Mouse (Mus musculus) liver, embryonic 14.5 days (tissue): ENCODE measurements at regions not wholly inside any gene's neighbourhood (a gene's known extent, or its start where the extent isn't known, plus 50 kb on each side); places are given as distances from the start of the nearest gene placed in this dataset.

Experiments
- ATAC-seq: fragments of 200-750 bp; cut with Nextera tagmentation; 2 replicates; pipeline ENCODE4 v1.8.0; 2017; ENCODE audit warnings: moderate number of reproducible peaks, mild to moderate bottlenecking, moderate library complexity; ENCODE audit not compliant: insufficient read depth
- DNase-seq, 3 experiments: peaks; one replicate each; pipeline ENCODE4 v3.0.0-alpha.2; 2012 to 2013; ENCODE audit warnings: low read depth in 3 of 3, low spot score in 3 of 3
- H3K27ac ChIP-seq: fragments of 300-500 bp; sonication (generic); 2 replicates; pipeline ENCODE4 v1.5.1; 2014; ENCODE audit warnings: moderate library complexity, mild to moderate bottlenecking, control low read depth, inconsistent platforms
- H3K27me3 ChIP-seq: fragments of 300-500 bp; sonication (generic); 2 replicates; pipeline ENCODE4 v1.6.1; 2014; ENCODE audit warnings: mild to moderate bottlenecking, low read length, moderate library complexity; ENCODE audit not compliant: control insufficient read depth, insufficient read depth
- H3K36me3 ChIP-seq: fragments of 300-500 bp; sonication (generic); replicated peaks from 2 replicates; pipeline ENCODE4 v1.6.1; 2014; ENCODE audit warnings: low read depth; ENCODE audit not compliant: control insufficient read depth, insufficient read depth
- H3K4me1 ChIP-seq, 2 experiments: fragments of 200-500 bp in 1 of 2; fragments of 300-500 bp in 1 of 2; sonication (generic) in 1 of 2; replicated peaks; 2 replicates each; pipeline ENCODE4 v1.6.1; 2012 to 2014; ENCODE audit warnings: antibody characterized with exemption in 1 of 2, inconsistent platforms in 1 of 2, low read length in 1 of 2; ENCODE audit not compliant: control insufficient read depth in 2 of 2, insufficient read depth in 2 of 2
- H3K4me2 ChIP-seq: fragments of 300-500 bp; sonication (generic); 2 replicates; pipeline ENCODE4 v1.6.1; 2014; ENCODE audit warnings: low read depth, mild to moderate bottlenecking, control low read depth, moderate library complexity
- H3K4me3 ChIP-seq, 2 experiments: fragments of 200-500 bp in 1 of 2; fragments of 300-500 bp in 1 of 2; sonication (generic) in 1 of 2; 2 replicates each; pipeline ENCODE4 v1.5.1; 2012 to 2014; ENCODE audit warnings: low read depth in 2 of 2, low read length in 2 of 2, mild to moderate bottlenecking in 2 of 2, control low read depth in 1 of 2, inconsistent platforms in 1 of 2, moderate library complexity in 1 of 2; ENCODE audit not compliant: insufficient read depth in 1 of 2
- H3K9ac ChIP-seq: fragments of 300-500 bp; sonication (generic); replicated peaks from 2 replicates; pipeline ENCODE4 v1.6.1; 2014; ENCODE audit warnings: mild to moderate bottlenecking, control low read depth, moderate library complexity
- H3K9me3 ChIP-seq: fragments of 300-500 bp; sonication (generic); 2 replicates; pipeline ENCODE4 v1.6.1; 2016; ENCODE audit warnings: low read length, mixed read lengths; ENCODE audit not compliant: control insufficient read depth
- CTCF ChIP-seq: IDR thresholded peaks from 2 replicates; pipeline ENCODE4 v1.5.1; 2016; ENCODE audit warnings: antibody characterized with exemption, low read depth, control low read depth
- EP300 ChIP-seq: IDR thresholded peaks from 2 replicates; pipeline ENCODE4 v1.6.1; 2016; ENCODE audit warnings: antibody characterized with exemption, low read depth
- WGBS: fragments of 180-500 bp; shearing (Covaris S2); extraction: QIAGEN DNeasy Blood & Tissue Kit; methylation state at CpG from one replicate; pipeline ENCODE4 v1.1.7; 2014; ENCODE audit not compliant: insufficient replicate concordance; 5-methylcytosine and 5-hydroxymethylcytosine counted together

GRCm38 (mm10) chr4:82234443-82234842, 471.1 kb downstream of the Nfib start:
- H3K27ac ChIP-seq, result no peak overlapping the region
- no peak for ATAC-seq
- no peak for DNase-seq
- no peak for TF ChIP-seq EP300
- TF ChIP-seq CTCF, result no peak
- H3K4me1 ChIP-seq, result no peaks in the 10 kb centered on the region
- H3K9ac ChIP-seq, result no peak overlapping the region
- no peaks in the 10 kb centered on the region for H3K36me3 ChIP-seq
- H3K9me3 ChIP-seq, result no peaks in the 10 kb centered on the region
- H3K4me2 ChIP-seq, result no peak overlapping the region
- H3K4me3 ChIP-seq, result no peak overlapping the region
- no peaks in the 10 kb centered on the region for H3K27me3 ChIP-seq
- WGBS, result 63% methylated on average over 5 of the region's 5 CpGs

- H3K27ac ChIP-seq, result no peak overlapping the region
- H3K36me3 ChIP-seq, result no peaks in the 10 kb centered on the region
- H3K4me3 ChIP-seq, result no peak overlapping the region
- DNase-seq (no peak), ATAC-seq (no peak)
- TF ChIP-seq EP300 (no peak), CTCF (no peak)
- 44% methylated on average over 6 of the region's 6 CpGs for WGBS
- no peaks in the 10 kb centered on the region for H3K9me3 ChIP-seq
- no peaks in the 10 kb centered on the region for H3K4me1 ChIP-seq
- H3K9ac ChIP-seq, result no peak overlapping the region
- no peak overlapping the region for H3K4me2 ChIP-seq
- H3K27me3 ChIP-seq, result no peaks in the 10 kb centered on the region
These were observed 479.1 kb downstream of the Nfib start for GRCm38 (mm10) chr4:82226197-82227119.

GRCm38 (mm10) chr4:82220724-82221123, 484.8 kb downstream of the Nfib start:
- no peaks in the 10 kb centered on the region for H3K4me1 ChIP-seq
- WGBS, result 82% methylated on average over 8 of the region's 8 CpGs

GRCm38 (mm10) chr4:82220120-82220714, 485.3 kb downstream of the Nfib start:
- H3K36me3 ChIP-seq, result no peaks in the 10 kb centered on the region
- H3K4me1 ChIP-seq, result no peaks in the 10 kb centered on the region
- H3K4me3 ChIP-seq, result no peak overlapping the region
- DNase-seq (no peak), ATAC-seq (no peak)
- no peak overlapping the region for H3K27ac ChIP-seq
- no peak overlapping the region for H3K9ac ChIP-seq
- no peak overlapping the region for H3K4me2 ChIP-seq
- H3K9me3 ChIP-seq, result no peaks in the 10 kb centered on the region
- TF ChIP-seq CTCF (no peak), EP300 (no peak)
- no peaks in the 10 kb centered on the region for H3K27me3 ChIP-seq
- WGBS, result 73% methylated on average over 7 of the region's 7 CpGs

More at GRCm38 (mm10) chr4:82220724-82221123, 484.8 kb downstream of the Nfib start:
- TF ChIP-seq EP300 (no peak), CTCF (no peak)
- no peaks in the 10 kb centered on the region for H3K27me3 ChIP-seq
- ATAC-seq, result no peak
- H3K27ac ChIP-seq, result no peak overlapping the region
- H3K4me2 ChIP-seq, result no peak overlapping the region
- no peak overlapping the region for H3K4me3 ChIP-seq
- H3K9ac ChIP-seq, result no peak overlapping the region
- no peak for DNase-seq
- no peaks in the 10 kb centered on the region for H3K36me3 ChIP-seq
- no peaks in the 10 kb centered on the region for H3K9me3 ChIP-seq

- DNase-seq (no peak), ATAC-seq (no peak)
- no peaks in the 10 kb centered on the region for H3K27me3 ChIP-seq
- H3K36me3 ChIP-seq, result no peaks in the 10 kb centered on the region
- TF ChIP-seq EP300, result no peak
- no peak for TF ChIP-seq CTCF
- 77% methylated on average over 6 of the region's 6 CpGs for WGBS
- no peak overlapping the region for H3K4me2 ChIP-seq
- no peak overlapping the region for H3K9ac ChIP-seq
- H3K9me3 ChIP-seq, result no peaks in the 10 kb centered on the region
- H3K27ac ChIP-seq, result no peak overlapping the region
- H3K4me3 ChIP-seq, result no peak overlapping the region
- H3K4me1 ChIP-seq, result no peaks in the 10 kb centered on the region
These were observed 486.9 kb downstream of the Nfib start for GRCm38 (mm10) chr4:82218616-82219015.
